Mouse (Mus musculus) cerebellum, adult 2 months (tissue): ENCODE results near the gene Rsrc1. TPM values are rescaled to one million over a fixed set of nuclear protein-coding genes. Genes with fewer than 3 reads are reported as not detected.
A peak's percentile ranks its signal among the peaks of the same experiment; 100 is the strongest.

ENCODE experiments used
- DNase-seq, 2 experiments: peaks; one replicate each; pipeline ENCODE4 v3.0.0; 2021
- H3K27ac ChIP-seq: fragments of 200-500 bp; 2 replicates; pipeline ENCODE4 v1.5.1; 2012; ENCODE audit warnings: low read length, control low read depth, inconsistent platforms; ENCODE audit not compliant: insufficient read depth
- H3K27me3 ChIP-seq: fragments of 200-500 bp; 2 replicates; pipeline ENCODE4 v1.6.1; 2012; ENCODE audit warnings: inconsistent platforms, mild to moderate bottlenecking, low read length, moderate library complexity; ENCODE audit not compliant: control insufficient read depth, insufficient read depth
- H3K4me1 ChIP-seq: fragments of 200-500 bp; 2 replicates; pipeline ENCODE4 v1.6.1; 2011; ENCODE audit warnings: low read length; ENCODE audit not compliant: control insufficient read depth, insufficient read depth
- H3K4me3 ChIP-seq: fragments of 200-500 bp; replicated peaks from 2 replicates; pipeline ENCODE3; 2011; ENCODE audit warnings: mild to moderate bottlenecking, low read depth, low read length, control low read depth; ENCODE audit not compliant: insufficient read depth
- CTCF ChIP-seq: fragments of 200-500 bp; IDR thresholded peaks from 2 replicates; pipeline ENCODE4 v1.5.1; 2011; ENCODE audit warnings: low read depth, mild to moderate bottlenecking, control low read depth, low read length, moderate library complexity, borderline replicate concordance; ENCODE audit not compliant: insufficient read depth
- POLR2A ChIP-seq: fragments of 200-500 bp; IDR thresholded peaks from 2 replicates; pipeline ENCODE4 v1.6.1; 2011; ENCODE audit warnings: low read length, control low read depth, borderline replicate concordance; ENCODE audit not compliant: insufficient read depth
- WGBS: fragments of 180-500 bp; shearing (Covaris S2); methylation state at CpG from one replicate; pipeline ENCODE4 v1.1.7; 2018; 5-methylcytosine and 5-hydroxymethylcytosine counted together
- polyA plus RNA-seq: library from polyadenylated mRNA; depleted of rRNA; stranded (reverse); fragments of >200 nt; gene quantifications from 2 replicates; pipeline ENCODE4 v1.2.3, GENCODE M21; 2012

Rsrc1 gene
- polyA plus RNA-seq, 1 experiment: 27.0 TPM

- TF ChIP-seq CTCF: no peak
- TF ChIP-seq POLR2A: no peak
- H3K27ac ChIP-seq: no peak overlapping the region
- peaks cover 19% of the 10 kb centered on the region; the same call in 1 of the 2 replicates for H3K27me3 ChIP-seq
- no peak for DNase-seq
- H3K4me3 ChIP-seq: no peak overlapping the region
- H3K4me1 ChIP-seq: no peaks in the 10 kb centered on the region
- WGBS: 6% methylated on average over 16 of the region's 16 CpGs
These were observed 8.8 kb upstream of the Rsrc1 start for GRCm38 (mm10) chr3:66972191-66972950.

GRCm38 (mm10) chr3:66973391-66973943 is 7.7 kb upstream of the Rsrc1 start:
- Histone ChIP-seq H3K4me3 (no peak overlapping the region), H3K27ac (no peak overlapping the region), H3K4me1 (no peaks in the 10 kb centered on the region), H3K27me3 (peaks cover 20% of the 10 kb centered on the region; the same call in 1 of the 2 replicates)
- peak in 1 of 2 experiments; percentile 50 for DNase-seq
- TF ChIP-seq CTCF (no peak), POLR2A (no peak)
- WGBS: 2% methylated on average over 58 of the region's 59 CpGs

- Histone ChIP-seq H3K27ac (no peak overlapping the region), H3K27me3 (peaks cover 29% of the 10 kb centered on the region; the same call in 1 of the 2 replicates), H3K4me3 (no peak overlapping the region), H3K4me1 (no peaks in the 10 kb centered on the region)
- 4% methylated on average over 3 of the region's 3 CpGs for WGBS
- TF ChIP-seq CTCF: no peak
- TF ChIP-seq POLR2A: no peak
- no peak for DNase-seq
These were observed 6.7 kb upstream of the Rsrc1 start for GRCm38 (mm10) chr3:66974501-66974900.

- no peak for DNase-seq
- Histone ChIP-seq H3K27ac (no peak overlapping the region), H3K4me3 (no peak overlapping the region), H3K27me3 (peaks cover 32% of the 10 kb centered on the region; the same call in 1 of the 2 replicates), H3K4me1 (no peaks in the 10 kb centered on the region)
- 9% methylated on average over 13 of the region's 13 CpGs for WGBS
- TF ChIP-seq CTCF (no peak), POLR2A (no peak)
These were observed 4.1 kb upstream of the Rsrc1 start for GRCm38 (mm10) chr3:66976889-66977615.

- 3% methylated on average over 25 of the region's 25 CpGs for WGBS
- no peak for TF ChIP-seq POLR2A
- no peak for TF ChIP-seq CTCF
- Histone ChIP-seq H3K27ac (no peak overlapping the region), H3K4me3 (no peak overlapping the region), H3K27me3 (peaks cover 34% of the 10 kb centered on the region; the same call in 1 of the 2 replicates), H3K4me1 (no peaks in the 10 kb centered on the region)
- DNase-seq: peak in 1 of 2 experiments; percentile 32
These were observed 3.3 kb upstream of the Rsrc1 start for GRCm38 (mm10) chr3:66977811-66978456.

GRCm38 (mm10) chr3:66978457-66979381 is 2.5 kb upstream of the Rsrc1 start:
- Histone ChIP-seq H3K27me3 (peaks cover 29% of the 10 kb centered on the region; the same call in 1 of the 2 replicates), H3K4me1 (no peaks in the 10 kb centered on the region), H3K4me3 (no peak overlapping the region), H3K27ac (no peak overlapping the region)
- TF ChIP-seq POLR2A: no peak
- TF ChIP-seq CTCF: no peak
- peak in 1 of 2 experiments; percentile 42 for DNase-seq
- WGBS: 2% methylated on average over 45 of the region's 45 CpGs
